Mouse (Mus musculus): ENCODE measurements around the gene Tbc1d19. TPM values are rescaled to one million over a fixed set of nuclear protein-coding genes. Genes with fewer than 3 reads are reported as not detected.

Gene Tbc1d19
- polyA plus RNA-seq, 1 experiment from 2014 or later, result 4.1 TPM

DNA sequence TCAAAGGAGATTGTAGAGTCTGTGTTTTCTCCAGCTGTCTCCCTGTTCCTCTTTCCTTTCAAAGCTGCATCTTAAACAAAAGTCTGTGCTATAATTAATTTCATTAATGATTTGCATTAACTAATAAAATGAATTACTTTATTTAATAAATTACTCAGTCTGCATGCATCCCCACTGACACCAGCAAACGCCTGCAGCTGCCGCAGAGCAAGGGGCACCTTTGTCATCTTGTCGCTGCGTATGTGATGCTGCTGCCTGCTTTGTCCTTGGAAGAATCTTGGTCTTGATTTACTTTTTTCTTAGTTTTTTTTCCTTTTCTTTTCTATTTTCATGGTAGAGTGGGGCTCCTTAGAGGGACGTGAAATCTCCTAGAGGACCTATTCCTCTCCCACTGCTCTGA lies 43.2 kb downstream of the Tbc1d19 start:
- no peak overlapping the region for H3K4me2 ChIP-seq
- no peak for ATAC-seq (ENCODE audit: insufficient read depth)
- no peaks in the 10 kb centered on the region for H3K9me3 ChIP-seq (replicated peaks)
- no peak overlapping the region for H3K9ac ChIP-seq
- WGBS (ENCODE audit: insufficient replicate concordance), result 77% methylated on average over 5 of the region's 5 CpGs
- no peak overlapping the region for H3K4me3 ChIP-seq (replicated peaks)
- H3K36me3 ChIP-seq (replicated peaks), result no peaks in the 10 kb centered on the region
- no peaks in the 10 kb centered on the region for H3K4me1 ChIP-seq (replicated peaks)
- H3K27me3 ChIP-seq, result no peaks in the 10 kb centered on the region
- H3K27ac ChIP-seq (replicated peaks), result no peak overlapping the region

DNA sequence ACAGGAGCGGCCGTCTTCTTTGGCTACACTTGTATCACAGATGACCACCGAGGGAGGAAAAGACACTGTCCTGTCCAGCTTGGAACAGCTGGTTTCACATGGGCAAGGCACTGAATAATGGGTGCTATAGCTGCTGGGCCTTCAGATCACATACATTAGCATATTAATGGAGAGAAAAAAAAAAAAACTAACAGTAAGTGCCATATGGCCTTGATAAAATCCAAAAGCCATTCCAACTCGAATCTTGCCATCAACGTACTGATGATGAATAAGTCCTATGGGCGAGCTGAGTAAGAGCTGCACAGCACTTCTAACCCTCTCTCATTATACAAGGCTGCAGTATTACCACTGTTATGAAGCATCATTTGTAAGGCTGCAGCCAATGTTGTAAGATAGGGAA lies 45.2 kb downstream of the Tbc1d19 start:
- WGBS (ENCODE audit: insufficient replicate concordance), result 68% methylated on average over 6 of the region's 6 CpGs
- H3K9me3 ChIP-seq (replicated peaks), result no peaks in the 10 kb centered on the region
- H3K36me3 ChIP-seq (replicated peaks), result no peaks in the 10 kb centered on the region

DNA sequence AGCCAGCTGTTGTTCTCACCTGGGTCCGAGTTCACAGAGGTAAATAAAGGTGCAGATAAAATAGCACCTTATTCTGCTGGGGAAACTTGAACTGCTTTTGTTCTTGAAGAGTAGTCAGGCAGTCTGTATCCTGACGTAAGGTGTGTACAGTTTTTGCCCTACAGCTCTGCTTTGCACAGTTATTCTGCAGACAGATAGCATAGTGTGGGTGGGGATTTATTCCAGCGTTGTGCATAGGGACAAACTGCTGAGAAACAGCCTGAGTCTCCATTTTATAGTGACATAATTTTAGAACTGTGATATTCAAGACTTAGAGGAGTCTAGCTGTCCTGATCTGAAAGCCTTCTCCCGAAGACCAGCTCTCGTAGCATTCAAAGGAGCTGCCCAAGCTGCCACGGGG lies 46.6 kb downstream of the Tbc1d19 start:
- Histone ChIP-seq H3K4me1 (replicated peaks) (no peaks in the 10 kb centered on the region), H3K4me2 (no peak overlapping the region), H3K36me3 (replicated peaks) (no peaks in the 10 kb centered on the region), H3K4me3 (replicated peaks) (no peak overlapping the region), H3K27me3 (no peaks in the 10 kb centered on the region), H3K9ac (no peak overlapping the region), H3K9me3 (replicated peaks) (no peaks in the 10 kb centered on the region), H3K27ac (replicated peaks) (no peak overlapping the region)
- 59% methylated on average over 6 of the region's 6 CpGs for WGBS (ENCODE audit: insufficient replicate concordance)
- no peak for ATAC-seq (ENCODE audit: insufficient read depth)

More for the DNA sequence above, 45.2 kb downstream of the Tbc1d19 start:
- H3K4me3 ChIP-seq (replicated peaks), result no peak overlapping the region
- H3K9ac ChIP-seq, result no peak overlapping the region
- H3K4me1 ChIP-seq (replicated peaks), result no peaks in the 10 kb centered on the region
- no peak overlapping the region for H3K4me2 ChIP-seq
- no peaks in the 10 kb centered on the region for H3K27me3 ChIP-seq
- no peak for ATAC-seq (ENCODE audit: insufficient read depth)
- no peak overlapping the region for H3K27ac ChIP-seq (replicated peaks)

DNA sequence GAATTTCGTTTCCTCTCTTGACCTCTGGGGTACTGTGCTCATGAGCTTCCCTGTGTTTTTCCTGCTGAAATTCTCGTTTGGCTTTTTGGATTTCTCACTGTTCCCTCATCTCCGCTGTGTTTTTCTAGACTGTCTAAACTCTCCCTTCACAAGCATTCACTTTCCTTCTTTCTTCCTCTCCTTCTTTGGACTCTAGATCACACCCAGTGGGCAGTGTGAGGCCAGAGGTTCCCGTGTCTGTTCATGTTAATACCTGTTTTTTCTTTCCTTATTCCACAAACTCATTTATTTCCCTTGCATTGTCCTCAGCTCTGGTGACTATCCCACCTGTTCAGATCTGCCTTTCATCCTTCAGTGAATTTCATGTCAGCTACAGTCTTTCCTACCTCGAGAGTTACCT lies 55.7 kb downstream of the Tbc1d19 start:
- 63% methylated on average over 5 of the region's 5 CpGs for WGBS (ENCODE audit: insufficient replicate concordance)
- ATAC-seq (ENCODE audit: insufficient read depth), result no peak
- no peak overlapping the region for H3K27ac ChIP-seq (replicated peaks)
- no peaks in the 10 kb centered on the region for H3K27me3 ChIP-seq
- no peak overlapping the region for H3K9ac ChIP-seq
- no peaks in the 10 kb centered on the region for H3K4me1 ChIP-seq (replicated peaks)
- no peaks in the 10 kb centered on the region for H3K36me3 ChIP-seq (replicated peaks)
- no peaks in the 10 kb centered on the region for H3K9me3 ChIP-seq (replicated peaks)
- no peak overlapping the region for H3K4me3 ChIP-seq (replicated peaks)
- no peak overlapping the region for H3K4me2 ChIP-seq

DNA sequence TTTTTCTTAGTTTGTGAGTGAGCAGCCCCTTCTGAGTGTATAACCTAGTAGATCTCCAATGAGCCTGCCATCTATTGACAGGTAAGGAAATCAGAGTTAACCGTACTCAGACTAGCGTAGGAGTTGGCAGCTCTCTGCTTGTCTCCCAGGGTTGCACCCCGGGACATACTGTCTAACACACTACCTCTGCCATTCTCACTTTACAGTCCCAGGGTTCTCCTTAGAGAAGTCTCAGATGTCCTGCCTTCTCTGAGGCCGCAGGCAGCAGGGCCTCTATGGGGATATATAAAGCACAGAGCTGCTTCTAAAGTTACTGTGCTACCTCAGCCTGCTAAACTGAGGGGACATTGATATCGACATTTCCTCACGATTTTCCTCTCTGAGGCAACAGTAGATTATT lies 56.6 kb downstream of the Tbc1d19 start:
- WGBS (ENCODE audit: insufficient replicate concordance), result 77% methylated on average over 6 of the region's 6 CpGs
- H3K4me1 ChIP-seq (replicated peaks), result no peaks in the 10 kb centered on the region
- H3K27ac ChIP-seq (replicated peaks), result no peak overlapping the region
- no peaks in the 10 kb centered on the region for H3K27me3 ChIP-seq
- H3K4me2 ChIP-seq, result no peak overlapping the region
- no peak overlapping the region for H3K4me3 ChIP-seq (replicated peaks)
- no peak for ATAC-seq (ENCODE audit: insufficient read depth)
- no peak overlapping the region for H3K9ac ChIP-seq
- no peaks in the 10 kb centered on the region for H3K9me3 ChIP-seq (replicated peaks)
- H3K36me3 ChIP-seq (replicated peaks), result no peaks in the 10 kb centered on the region

DNA sequence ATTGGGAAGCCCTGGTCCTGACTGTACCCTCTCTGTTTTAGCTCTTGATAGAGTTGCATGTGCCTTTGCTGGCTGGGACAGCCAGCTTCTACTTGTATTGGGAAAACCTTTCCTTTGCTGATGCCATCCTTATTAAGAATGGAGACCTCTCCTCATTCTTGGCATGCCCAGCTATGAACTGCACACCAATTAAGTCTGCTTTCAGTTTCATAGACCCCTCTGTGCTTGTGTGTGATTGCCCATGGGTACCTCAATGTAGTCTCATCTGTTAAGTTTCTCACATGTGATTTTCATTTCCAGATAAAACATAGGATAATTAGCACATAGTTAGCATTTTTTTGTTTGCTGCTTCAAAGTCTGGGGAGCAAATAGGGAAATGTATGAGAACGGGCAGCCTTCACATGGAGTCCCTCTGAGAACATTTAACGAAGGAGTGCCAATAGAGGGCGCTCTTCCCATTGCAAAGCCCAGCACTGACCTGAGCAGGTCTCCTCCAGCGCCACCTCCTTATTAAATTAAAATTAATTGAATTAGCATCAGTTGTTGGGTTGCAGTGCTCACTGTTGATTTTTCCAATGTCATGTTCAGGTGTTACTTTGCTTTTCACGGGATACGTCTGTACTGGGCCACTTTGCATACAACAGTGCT lies 62.4 kb downstream of the Tbc1d19 start:
- no peak overlapping the region for H3K4me3 ChIP-seq (replicated peaks)
- 0 out of 2 replicates have a peak overlapping the region, but pooled peaks have one; percentile 18 for H3K4me2 ChIP-seq
- WGBS (ENCODE audit: insufficient replicate concordance), result 21% methylated on average over 6 of the region's 6 CpGs
- no peaks in the 10 kb centered on the region for H3K36me3 ChIP-seq (replicated peaks)
- no peaks in the 10 kb centered on the region for H3K4me1 ChIP-seq (replicated peaks)
- H3K27ac ChIP-seq (replicated peaks), result no peak overlapping the region
- H3K27me3 ChIP-seq, result no peaks in the 10 kb centered on the region
- no peak for ATAC-seq (ENCODE audit: insufficient read depth)
- no peak overlapping the region for H3K9ac ChIP-seq
- no peaks in the 10 kb centered on the region for H3K9me3 ChIP-seq (replicated peaks)

DNA sequence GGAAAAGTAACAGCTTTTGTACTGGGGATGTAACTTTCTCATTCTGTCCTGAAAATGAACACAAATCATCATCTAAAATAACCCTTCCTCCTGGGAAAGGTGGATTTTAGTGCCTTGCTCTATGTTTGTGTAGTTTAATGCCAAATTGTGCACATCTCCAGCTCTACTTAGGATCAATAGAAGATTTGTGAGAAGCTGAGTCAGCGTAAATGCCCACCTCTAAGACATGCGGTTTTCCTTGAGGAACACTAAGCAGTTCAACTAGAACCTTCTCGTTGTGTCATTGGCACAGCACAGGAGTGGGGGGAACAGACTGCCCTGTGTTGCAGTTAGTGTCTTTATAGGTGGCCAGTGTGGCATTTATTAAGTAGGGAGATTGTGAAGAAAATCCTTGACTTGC lies 65.6 kb downstream of the Tbc1d19 start:
- no peaks in the 10 kb centered on the region for H3K27me3 ChIP-seq
- H3K4me1 ChIP-seq (replicated peaks), result no peaks in the 10 kb centered on the region
- WGBS (ENCODE audit: insufficient replicate concordance), result 74% methylated on average over 3 of the region's 3 CpGs
- ATAC-seq (ENCODE audit: insufficient read depth), result no peak
- no peaks in the 10 kb centered on the region for H3K9me3 ChIP-seq (replicated peaks)
- H3K36me3 ChIP-seq (replicated peaks), result no peaks in the 10 kb centered on the region
- no peak overlapping the region for H3K4me3 ChIP-seq (replicated peaks)
- H3K4me2 ChIP-seq, result no peak overlapping the region
- no peak overlapping the region for H3K27ac ChIP-seq (replicated peaks)
- no peak overlapping the region for H3K9ac ChIP-seq

DNA sequence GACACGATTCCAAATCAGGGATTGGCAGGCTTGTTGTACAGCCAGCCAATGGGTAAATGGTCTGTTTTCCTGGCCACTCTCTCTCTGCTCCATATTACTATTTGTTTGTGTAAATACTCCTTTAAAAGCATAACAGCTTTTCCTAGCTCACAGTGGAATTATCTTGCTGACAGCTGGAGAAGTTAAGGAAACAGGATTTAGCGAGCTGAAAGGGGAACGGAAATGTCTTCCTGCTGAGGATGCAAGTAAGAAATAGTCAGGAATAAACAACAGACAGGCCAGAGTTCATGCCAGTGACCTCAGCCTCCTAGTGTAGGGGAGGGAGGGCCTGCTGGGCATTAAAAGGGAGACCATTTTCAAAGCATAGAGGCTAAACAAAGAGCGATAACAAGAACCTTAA lies 71.3 kb downstream of the Tbc1d19 start:
- Histone ChIP-seq H3K27me3 (no peaks in the 10 kb centered on the region), H3K4me2 (no peak overlapping the region), H3K27ac (replicated peaks) (no peak overlapping the region), H3K4me1 (replicated peaks) (no peaks in the 10 kb centered on the region), H3K9me3 (replicated peaks) (no peaks in the 10 kb centered on the region), H3K9ac (no peak overlapping the region), H3K36me3 (replicated peaks) (no peaks in the 10 kb centered on the region), H3K4me3 (replicated peaks) (no peak overlapping the region)
- no peak for ATAC-seq (ENCODE audit: insufficient read depth)
- WGBS (ENCODE audit: insufficient replicate concordance), result 59% methylated on average over 4 of the region's 4 CpGs

DNA sequence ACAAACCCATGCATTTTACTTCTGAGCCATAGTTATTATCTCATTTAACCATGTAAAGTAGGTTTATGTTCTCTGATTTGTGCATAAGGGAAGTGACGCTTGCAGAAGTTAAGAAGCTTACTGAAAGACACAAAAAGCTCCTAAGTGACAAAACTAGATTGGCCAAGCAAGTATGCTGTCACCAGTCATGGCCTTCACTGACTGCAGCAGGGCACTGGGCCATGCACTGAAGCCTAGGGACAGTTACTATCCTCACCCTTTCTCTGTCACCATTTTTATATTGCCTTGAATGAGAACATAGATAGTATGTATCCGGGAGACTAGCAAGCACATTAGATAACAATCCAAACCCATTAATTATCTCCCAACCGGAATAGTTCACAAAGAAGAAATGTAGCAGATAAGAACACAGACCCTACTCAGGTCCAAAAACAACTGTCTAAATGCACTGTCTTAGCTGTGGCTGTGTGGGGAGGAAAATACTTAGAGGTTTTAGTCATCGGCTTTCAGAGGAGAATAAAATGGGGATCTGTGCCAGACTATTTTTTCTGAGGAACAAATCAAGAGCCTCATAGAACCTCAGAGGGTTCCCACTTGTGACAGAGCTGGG lies 72.1 kb downstream of the Tbc1d19 start:
- Histone ChIP-seq H3K9ac (no peak overlapping the region), H3K27ac (replicated peaks) (no peak overlapping the region), H3K36me3 (replicated peaks) (no peaks in the 10 kb centered on the region), H3K4me3 (replicated peaks) (no peak overlapping the region), H3K4me2 (no peak overlapping the region), H3K27me3 (no peaks in the 10 kb centered on the region), H3K9me3 (replicated peaks) (no peaks in the 10 kb centered on the region), H3K4me1 (replicated peaks) (no peaks in the 10 kb centered on the region)
- no peak for ATAC-seq (ENCODE audit: insufficient read depth)
- WGBS (ENCODE audit: insufficient replicate concordance), result 51% methylated on average over 4 of the region's 4 CpGs

DNA sequence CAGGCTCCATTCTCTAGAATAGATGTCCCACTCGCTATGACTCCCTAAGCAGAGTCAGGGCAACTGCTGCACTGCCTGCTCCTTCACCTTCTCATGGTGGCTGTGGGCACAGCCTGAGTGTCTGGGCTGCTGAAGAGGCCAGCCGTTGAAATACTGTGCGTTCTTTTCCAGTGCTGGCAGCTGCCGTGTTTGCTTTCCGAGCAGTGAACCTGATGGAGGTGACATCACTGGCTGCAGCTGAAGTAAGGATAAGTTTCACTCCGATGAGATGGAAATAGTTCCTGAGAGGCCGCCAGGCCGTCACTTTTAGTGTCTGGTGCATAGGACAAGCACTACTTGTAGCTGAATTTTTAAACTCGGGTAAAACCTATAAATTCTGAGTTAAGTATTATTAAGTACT lies 92.0 kb downstream of the Tbc1d19 start:
- Histone ChIP-seq H3K9me3 (replicated peaks) (no peaks in the 10 kb centered on the region), H3K4me2 (no peak overlapping the region)
- WGBS (ENCODE audit: insufficient replicate concordance), result 73% methylated on average over 9 of the region's 9 CpGs

DNA sequence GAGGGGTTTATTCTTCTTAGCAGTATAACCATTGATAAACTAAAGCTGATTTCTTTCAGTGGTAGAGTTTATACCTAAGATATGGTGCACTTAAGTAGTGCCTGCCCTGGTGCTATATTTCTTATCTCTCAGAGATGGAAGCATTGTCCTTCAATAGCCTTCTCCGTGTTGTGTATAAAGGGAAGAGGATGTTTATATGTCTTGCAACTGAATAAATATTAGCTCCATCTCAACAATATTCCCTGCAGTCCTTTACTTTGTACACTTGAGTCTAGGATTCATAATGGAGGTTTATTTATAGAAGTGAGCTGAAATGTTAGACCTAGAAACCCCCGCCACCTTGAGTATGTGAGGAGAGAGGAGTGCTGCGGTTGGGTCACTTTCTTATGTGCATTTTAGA lies 93.4 kb downstream of the Tbc1d19 start:
- H3K27ac ChIP-seq (replicated peaks), result no peak overlapping the region
- WGBS (ENCODE audit: insufficient replicate concordance), result 67% methylated on average over 3 of the region's 3 CpGs
- H3K4me1 ChIP-seq (replicated peaks), result no peaks in the 10 kb centered on the region
- no peaks in the 10 kb centered on the region for H3K27me3 ChIP-seq
- H3K4me3 ChIP-seq (replicated peaks), result no peak overlapping the region
- H3K9ac ChIP-seq, result no peak overlapping the region
- H3K36me3 ChIP-seq (replicated peaks), result no peaks in the 10 kb centered on the region
- H3K4me2 ChIP-seq, result no peak overlapping the region
- no peak for ATAC-seq (ENCODE audit: insufficient read depth)
- no peaks in the 10 kb centered on the region for H3K9me3 ChIP-seq (replicated peaks)

More for the DNA sequence above, 92.0 kb downstream of the Tbc1d19 start:
- Histone ChIP-seq H3K27me3 (no peaks in the 10 kb centered on the region), H3K4me3 (replicated peaks) (no peak overlapping the region), H3K9ac (no peak overlapping the region), H3K36me3 (replicated peaks) (no peaks in the 10 kb centered on the region), H3K4me1 (replicated peaks) (no peaks in the 10 kb centered on the region), H3K27ac (replicated peaks) (no peak overlapping the region)
- ATAC-seq (ENCODE audit: insufficient read depth), result no peak

DNA sequence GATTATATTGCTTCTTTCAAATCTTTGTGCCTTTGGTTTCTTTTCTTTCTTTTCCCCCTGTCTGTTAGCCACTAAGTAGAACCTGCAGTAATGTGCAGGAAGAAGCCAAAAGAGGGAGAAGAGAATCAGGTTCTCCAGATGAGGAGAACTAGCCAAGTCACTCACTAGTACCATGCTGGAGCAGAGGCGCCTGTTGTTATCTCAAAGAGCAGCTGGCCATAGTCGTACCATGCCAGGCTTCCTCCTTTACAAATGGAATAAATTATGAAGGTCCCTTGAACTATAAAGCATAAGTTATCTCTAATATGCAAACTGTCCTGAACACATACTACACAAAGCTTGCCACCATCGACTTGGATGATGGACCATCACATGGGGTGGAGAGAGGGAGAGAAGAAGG lies 99.8 kb downstream of the Tbc1d19 start:
- 19% methylated on average over 3 of the region's 3 CpGs for WGBS (ENCODE audit: insufficient replicate concordance)
- ATAC-seq (ENCODE audit: insufficient read depth), result peak; percentile 57; the same call in 1 of the 2 replicates

More for the DNA sequence above, 99.8 kb downstream of the Tbc1d19 start:
- Histone ChIP-seq H3K27me3 (no peaks in the 10 kb centered on the region), H3K27ac (replicated peaks) (no peak overlapping the region), H3K4me3 (replicated peaks) (no peak overlapping the region), H3K4me2 (no peak overlapping the region), H3K9me3 (replicated peaks) (no peaks in the 10 kb centered on the region), H3K4me1 (replicated peaks) (no peaks in the 10 kb centered on the region), H3K9ac (no peak overlapping the region), H3K36me3 (replicated peaks) (no peaks in the 10 kb centered on the region)

Measured in liver, embryonic 15.5 days (tissue).